Mouse (Mus musculus) testis, adult 2 months (tissue): Measurements from ENCODE around the gene Mrpl14.

Experiments
- CTCF ChIP-seq: fragments of 200-500 bp; IDR thresholded peaks from 2 replicates; pipeline ENCODE4 v1.5.1; 2012; ENCODE audit warnings: low read depth, mild to moderate bottlenecking, inconsistent platforms, low read length, moderate library complexity; ENCODE audit not compliant: control insufficient read depth, insufficient read depth, insufficient replicate concordance
- POLR2A ChIP-seq: fragments of 200-500 bp; IDR thresholded peaks from 2 replicates; pipeline ENCODE4 v1.6.1; 2012; ENCODE audit warnings: low read depth, mild to moderate bottlenecking, inconsistent platforms, low read length, moderate library complexity; ENCODE audit not compliant: control insufficient read depth

DNA sequence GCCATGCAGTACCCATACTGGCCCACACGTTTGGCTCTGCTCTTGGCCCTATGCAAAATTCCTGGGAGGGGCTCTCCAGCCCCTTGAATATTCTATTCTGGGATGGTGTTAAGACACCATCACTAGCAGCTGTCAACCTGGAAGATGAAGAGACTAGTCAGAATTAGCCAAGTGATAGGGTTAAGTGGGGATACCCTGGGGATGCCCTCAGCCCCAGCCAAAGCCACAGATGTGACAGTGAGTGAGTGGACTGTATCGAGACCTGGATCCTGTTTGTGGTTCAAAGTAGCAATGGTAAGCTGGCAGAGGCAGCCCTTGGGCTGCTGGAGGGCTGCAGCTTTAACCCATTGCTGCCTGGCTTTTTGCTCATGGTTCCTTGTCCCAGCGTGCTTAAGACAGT is 23.7 kb downstream of the Mrpl14 start:
- TF ChIP-seq CTCF (no peak), POLR2A (no peak)
